Mouse (Mus musculus) hematopoietic stem cell, adult 5-6 weeks (primary cell): ENCODE data around the gene Bcl2l13. TPM values are rescaled to one million over a fixed set of nuclear protein-coding genes. Genes with fewer than 3 reads are reported as not detected.

Experiments used
- ATAC-seq, 2 experiments: fragments of 125-278 bp in 1 of 2; replicated peaks in 1 of 2; 2 replicates each; pipeline ENCODE4 v1.8.0; 2016 to 2017; ENCODE audit warnings: inconsistent platforms in 2 of 2, mild to moderate bottlenecking in 2 of 2, moderate number of reproducible peaks in 2 of 2, low read depth in 1 of 2, moderate TSS enrichment in 1 of 2; ENCODE audit not compliant: low FRiP score in 2 of 2, poor library complexity in 2 of 2, severe bottlenecking in 2 of 2, insufficient read depth in 1 of 2, low TSS enrichment in 1 of 2
- total RNA-seq: library from RNA; stranded (forward); fragments of 172-1452, 232-1000 nt; gene quantifications from 2 replicates; pipeline ENCODE4 v1.2.3, GENCODE M21; 2017

Bcl2l13 gene
- total RNA-seq, 1 experiment from 2014 or later = 19.6 TPM

DNA sequence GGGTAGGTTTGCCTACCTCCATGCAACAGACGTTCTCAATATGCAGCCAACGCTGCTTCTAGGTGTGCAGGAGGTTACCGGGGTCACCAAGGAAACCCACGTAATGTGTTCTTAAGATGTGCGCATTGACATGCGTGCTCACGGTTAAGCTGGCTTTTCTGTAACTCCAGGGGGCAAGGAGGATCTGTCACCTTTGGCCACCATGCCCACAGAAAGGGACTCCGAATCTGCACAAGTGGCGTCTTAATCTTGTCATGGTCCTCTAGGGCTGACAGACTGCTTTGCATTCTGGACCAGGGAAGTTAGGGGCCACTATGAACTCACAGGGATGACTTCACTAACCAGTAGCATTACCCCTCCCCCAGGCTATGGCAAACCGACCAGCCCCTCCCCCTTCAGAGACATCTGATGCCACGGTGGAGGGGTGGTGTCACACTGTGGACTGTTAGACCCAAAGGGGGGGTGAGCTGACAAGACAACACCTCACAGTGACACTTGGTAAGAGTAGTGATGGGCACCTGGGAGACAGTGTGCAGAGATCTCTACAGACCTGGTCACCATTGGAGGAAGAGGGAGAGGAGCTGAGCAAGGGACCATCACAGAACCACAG is 102.1 kb downstream of the Bcl2l13 start:
- no peak for ATAC-seq

DNA sequence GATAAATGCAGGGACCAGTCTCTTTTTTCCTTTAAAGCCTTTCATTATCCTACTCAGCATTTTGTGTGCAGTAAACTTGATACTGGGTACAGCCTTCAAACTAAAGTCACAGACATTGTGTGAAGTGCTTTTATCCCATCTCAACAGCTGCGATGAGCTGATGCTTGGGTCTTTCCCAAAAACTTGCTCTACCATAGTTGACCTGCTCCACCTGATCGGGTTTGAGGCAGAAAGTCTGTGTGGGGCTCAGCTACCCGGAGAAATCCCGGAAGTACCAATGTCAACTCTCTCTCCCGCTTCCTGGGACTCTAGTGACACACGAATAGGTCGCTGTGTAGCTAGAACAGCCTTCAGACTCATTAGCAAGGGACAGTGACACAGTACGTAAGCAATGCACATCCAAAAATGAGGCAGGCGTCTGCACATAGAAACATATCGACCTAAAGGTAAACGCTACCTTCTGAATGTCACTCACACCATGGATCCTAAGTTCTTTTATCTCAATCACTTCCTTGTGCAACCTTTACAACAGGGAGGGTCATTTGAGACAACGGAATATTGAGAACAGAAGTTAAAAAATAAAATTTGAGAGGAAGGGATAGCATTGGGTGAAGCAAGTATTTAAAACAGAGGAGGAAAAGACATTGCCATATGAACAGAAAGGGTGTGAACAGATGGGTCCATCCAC is 102.9 kb downstream of the Bcl2l13 start:
- no peak for ATAC-seq

DNA sequence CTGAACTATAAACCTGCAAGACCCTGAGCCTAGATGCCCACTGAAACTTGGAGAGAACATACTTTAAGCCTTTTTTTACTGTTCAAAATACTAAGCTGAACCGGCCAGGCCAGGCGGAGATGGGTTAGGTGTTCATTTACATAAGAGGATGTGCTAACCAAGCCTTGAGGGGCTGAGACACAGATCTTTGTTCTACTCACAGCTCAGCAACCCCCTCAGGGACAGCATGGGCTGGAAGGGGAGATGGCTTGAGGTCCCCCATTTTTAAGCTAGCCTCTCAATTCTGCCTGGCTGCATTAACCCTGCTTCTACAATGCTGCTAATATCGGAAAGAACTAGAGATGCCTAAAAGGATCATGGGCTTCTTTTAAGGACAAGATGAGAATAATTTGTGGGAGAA is 103.8 kb downstream of the Bcl2l13 start:
- no peak for ATAC-seq

DNA sequence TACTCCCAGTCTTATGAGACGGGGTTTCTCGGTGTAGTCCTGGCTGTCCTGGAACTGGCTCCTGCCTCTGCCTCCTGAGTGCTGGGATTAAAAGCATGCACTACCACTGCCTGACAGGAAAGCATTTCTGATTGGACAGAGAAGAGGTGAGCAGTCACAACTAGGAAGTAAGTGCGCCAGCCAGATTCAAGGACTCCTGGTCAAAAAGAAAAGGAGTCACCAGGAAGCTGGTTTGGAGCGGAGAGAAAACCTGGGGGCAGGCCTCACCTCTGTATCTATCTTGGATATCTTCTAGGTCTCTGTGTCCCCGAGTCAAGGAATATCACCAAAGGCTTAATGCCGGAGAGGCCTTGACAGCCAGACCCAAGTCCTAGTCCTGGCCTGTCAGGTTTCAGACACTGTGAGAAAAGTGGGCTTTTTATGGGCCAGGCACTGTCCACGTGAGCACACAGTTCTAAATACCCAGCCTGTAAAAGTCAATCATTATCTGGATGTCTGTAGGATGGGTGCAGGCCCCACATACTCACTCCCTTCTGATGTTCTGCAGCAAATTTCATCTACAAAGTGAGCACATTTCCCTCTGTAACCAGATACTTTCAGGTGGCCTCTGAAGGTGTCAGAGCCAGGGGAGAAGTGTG is 104.6 kb downstream of the Bcl2l13 start:
- no peak for ATAC-seq

DNA sequence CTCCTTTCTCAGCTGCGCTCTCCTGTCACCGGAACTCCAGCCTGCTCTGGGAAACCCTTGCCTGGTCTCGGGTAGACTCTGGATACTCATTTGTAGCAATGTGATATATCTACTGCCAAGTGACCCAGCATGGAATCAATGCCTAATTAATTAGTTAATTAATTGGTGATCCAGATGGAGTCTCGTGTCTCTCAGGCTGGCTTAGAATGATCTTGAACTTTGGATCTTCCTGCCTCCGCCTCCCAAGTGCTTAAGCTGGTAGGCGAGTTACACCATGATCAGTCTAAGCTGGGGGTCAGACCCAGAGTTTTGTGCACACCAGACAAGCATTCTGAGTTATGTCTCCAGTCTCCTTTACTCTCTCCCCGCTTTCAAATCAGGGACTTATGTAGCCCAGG is 105.1 kb downstream of the Bcl2l13 start:
- ATAC-seq = no peak

DNA sequence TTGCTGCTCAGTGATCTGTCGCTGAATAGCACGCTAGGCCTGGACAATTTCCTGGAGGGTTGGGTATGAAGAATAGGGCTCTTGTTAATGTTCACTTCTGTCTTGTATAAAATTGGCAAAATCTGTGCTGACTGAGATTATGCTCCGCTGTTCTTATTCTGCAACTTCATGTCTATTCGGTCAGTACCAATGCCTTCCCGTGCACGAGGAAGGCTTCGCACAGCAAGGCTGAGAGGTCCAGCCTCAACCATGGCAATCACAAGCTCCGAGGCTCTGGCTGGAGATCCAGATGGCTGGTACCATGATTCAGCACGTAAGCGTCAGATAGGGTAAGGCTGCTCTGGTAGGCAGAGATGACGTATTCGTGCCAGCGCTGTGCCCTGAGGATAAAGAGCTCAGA is 105.6 kb downstream of the Bcl2l13 start:
- no peak for ATAC-seq

Other genes with a start within 250 kb of the Bcl2l13 start
- 0.50 and 0.56 TPM in 2 replicates for gene Cecr2, start 169.8 kb upstream of the Bcl2l13 start, total RNA-seq
- gene Slc25a18, start 62.6 kb upstream of the Bcl2l13 start, total RNA-seq = 0.44 TPM in 1 of 2 replicates, not detected in the other
- 115 and 128 TPM in 2 replicates for gene Atp6v1e1, start 13.4 kb upstream of the Bcl2l13 start, total RNA-seq
- 14.0 and 22.7 TPM in 2 replicates for gene Bid, start 80.6 kb downstream of the Bcl2l13 start, total RNA-seq